Mouse (Mus musculus) erythroblast, embryonic 14.5 days (primary cell): ENCODE measurements around the gene Ms4a10. TPM values are rescaled to one million over a fixed set of nuclear protein-coding genes. Genes with fewer than 3 reads are reported as not detected.

Experiments
- H3K27me3 ChIP-seq: 2 replicates; pipeline ENCODE4 v1.6.1; 2012; ENCODE audit warnings: inconsistent platforms; ENCODE audit not compliant: control insufficient read depth
- H3K36me3 ChIP-seq: 2 replicates; pipeline ENCODE4 v1.6.1; 2012; ENCODE audit warnings: mild to moderate bottlenecking, inconsistent platforms; ENCODE audit not compliant: control insufficient read depth
- H3K4me1 ChIP-seq: 2 replicates; pipeline ENCODE4 v1.6.1; 2012; ENCODE audit warnings: inconsistent platforms; ENCODE audit not compliant: control insufficient read depth
- H3K4me3 ChIP-seq: replicated peaks from 2 replicates; pipeline ENCODE3; 2012; ENCODE audit warnings: moderate library complexity, mild to moderate bottlenecking, inconsistent platforms
- H3K9me3 ChIP-seq: 2 replicates; pipeline ENCODE4 v1.6.1; 2012; ENCODE audit warnings: low read length, inconsistent platforms, mixed read lengths; ENCODE audit not compliant: control insufficient read depth
- GATA1 ChIP-seq: IDR thresholded peaks from 2 replicates; pipeline ENCODE4 v1.6.1; 2012; ENCODE audit warnings: low read length, inconsistent platforms, mixed read lengths
- TAL1 ChIP-seq: IDR thresholded peaks from 3 replicates; pipeline ENCODE4 v1.6.1; 2012; ENCODE audit warnings: low read length, inconsistent platforms, mixed read lengths
- polyA plus RNA-seq: library from polyadenylated mRNA; stranded (reverse); fragments of >175 nt; gene quantifications from 2 replicates; pipeline ENCODE4 v1.2.3, GENCODE M21; 2012

The Ms4a10 gene
- polyA plus RNA-seq, 1 experiment = not detected

DNA sequence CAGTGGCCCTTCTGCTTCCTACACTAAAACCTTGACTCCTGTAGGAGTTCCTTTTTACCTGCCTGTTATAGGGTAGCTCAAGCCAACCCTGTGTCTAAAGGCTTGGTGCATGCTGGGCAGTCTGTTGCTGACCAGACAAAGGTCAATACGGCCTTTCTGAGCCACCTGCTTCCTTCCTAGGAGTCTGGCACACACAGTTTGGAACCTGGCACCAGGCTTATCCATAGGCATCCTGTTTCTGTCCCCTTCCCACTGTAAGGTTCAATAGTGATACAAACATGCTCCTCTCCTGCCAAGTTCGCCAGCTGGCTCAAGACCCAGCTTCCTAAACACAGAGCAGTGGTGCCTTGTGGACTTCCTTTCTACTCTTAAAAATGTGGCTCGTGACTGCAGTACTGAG lies 28.0 kb downstream of the Ms4a10 start:
- Histone ChIP-seq H3K4me3 (peak overlapping the region; percentile 84), H3K36me3 (peaks cover 46% of the 10 kb centered on the region), H3K4me1 (peaks cover 37% of the 10 kb centered on the region), H3K9me3 (no peaks in the 10 kb centered on the region), H3K27me3 (no peaks in the 10 kb centered on the region)
- TF ChIP-seq TAL1 (no peak; the same call in 2 of the 3 replicates), GATA1 (no peak)

GRCm38 (mm10) chr19:10943955-10944354 lies 30.5 kb downstream of the Ms4a10 start:
- H3K9me3 ChIP-seq = no peaks in the 10 kb centered on the region
- no peaks in the 10 kb centered on the region for H3K27me3 ChIP-seq
- H3K4me1 ChIP-seq = peaks cover 50% of the 10 kb centered on the region
- H3K4me3 ChIP-seq = no peak overlapping the region
- H3K36me3 ChIP-seq = peaks cover 47% of the 10 kb centered on the region
- TF ChIP-seq GATA1 = no peak
- TF ChIP-seq TAL1 = no peak

DNA sequence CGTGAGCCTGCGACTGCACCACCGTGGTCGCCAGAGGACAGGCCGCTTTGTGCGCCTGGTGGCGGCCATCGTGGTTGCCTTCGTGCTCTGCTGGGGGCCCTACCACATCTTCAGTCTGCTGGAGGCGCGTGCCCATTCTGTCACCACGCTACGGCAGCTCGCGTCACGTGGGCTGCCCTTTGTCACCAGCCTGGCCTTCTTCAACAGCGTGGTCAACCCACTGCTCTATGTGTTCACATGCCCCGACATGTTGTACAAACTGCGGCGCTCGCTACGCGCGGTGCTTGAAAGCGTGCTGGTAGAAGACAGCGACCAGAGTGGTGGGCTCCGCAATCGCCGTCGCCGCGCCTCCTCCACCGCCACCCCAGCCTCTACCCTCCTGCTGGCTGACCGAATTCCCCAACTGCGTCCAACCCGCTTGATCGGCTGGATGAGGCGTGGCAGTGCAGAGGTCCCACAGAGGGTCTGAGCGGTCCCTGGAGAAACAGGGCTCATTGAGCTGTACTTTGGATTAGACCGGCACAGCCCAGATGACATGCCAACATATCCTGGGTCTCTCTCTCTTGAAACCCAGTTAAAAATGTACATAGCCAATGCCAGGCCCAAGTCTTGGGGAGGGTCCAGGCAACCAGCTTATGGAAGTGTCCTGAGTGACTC lies 33.5 kb downstream of the Ms4a10 start:
- Histone ChIP-seq H3K4me1 (peaks cover 48% of the 10 kb centered on the region), H3K36me3 (peaks cover 40% of the 10 kb centered on the region), H3K4me3 (peak overlapping the region; percentile 62), H3K27me3 (no peaks in the 10 kb centered on the region), H3K9me3 (peaks cover 3% of the 10 kb centered on the region)
- TF ChIP-seq GATA1 (no peak), TAL1 (no peak)

GRCm38 (mm10) chr19:10940097-10940800 lies 34.2 kb downstream of the Ms4a10 start:
- no peaks in the 10 kb centered on the region for H3K27me3 ChIP-seq
- peak overlapping the region; percentile 62 for H3K4me3 ChIP-seq
- H3K36me3 ChIP-seq = peaks cover 38% of the 10 kb centered on the region
- peaks cover 46% of the 10 kb centered on the region for H3K4me1 ChIP-seq
- TF ChIP-seq GATA1 = no peak
- no peak for TF ChIP-seq TAL1
- peaks cover 4% of the 10 kb centered on the region for H3K9me3 ChIP-seq

DNA sequence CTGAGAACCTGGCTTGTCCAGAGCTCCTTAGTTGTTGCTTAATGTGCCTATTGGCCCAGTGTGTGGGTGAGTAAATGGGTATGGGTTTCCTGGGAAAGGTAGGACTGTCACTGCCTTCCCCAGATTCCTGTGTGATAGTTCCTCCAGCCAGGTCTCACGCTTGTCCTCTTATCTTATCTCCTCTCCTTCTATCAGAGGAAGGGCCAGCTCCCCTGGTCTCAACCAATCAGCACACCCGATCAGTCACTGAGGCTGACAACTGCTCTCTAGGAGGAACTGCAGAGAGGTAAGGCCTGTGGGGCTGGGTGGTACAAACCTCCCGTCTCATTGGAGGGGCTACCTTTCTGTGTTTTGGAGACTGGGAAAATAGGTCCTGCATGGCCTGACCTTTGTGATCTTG lies 35.7 kb downstream of the Ms4a10 start:
- Histone ChIP-seq H3K4me1 (peaks cover 43% of the 10 kb centered on the region), H3K9me3 (peaks cover 4% of the 10 kb centered on the region), H3K27me3 (no peaks in the 10 kb centered on the region; the same call in 1 of the 2 replicates), H3K4me3 (no peak overlapping the region), H3K36me3 (peaks cover 23% of the 10 kb centered on the region)
- TF ChIP-seq GATA1 (no peak), TAL1 (no peak)

- peaks cover 4% of the 10 kb centered on the region for H3K9me3 ChIP-seq
- no peaks in the 10 kb centered on the region; the same call in 1 of the 2 replicates for H3K27me3 ChIP-seq
- peaks cover 43% of the 10 kb centered on the region for H3K4me1 ChIP-seq
- TF ChIP-seq GATA1 = no peak
- no peak for TF ChIP-seq TAL1
- H3K4me3 ChIP-seq = no peak within 1 kb of the TSS
- peaks cover 7% of the 10 kb centered on the region for H3K36me3 ChIP-seq
Observed at GRCm38 (mm10) chr19:10937110-10937563, 37.3 kb downstream of the Ms4a10 start, which contains the start of gene Ptgdr2. Gene Ptgdr2 (plus strand): TSS chr19:10937160.

DNA sequence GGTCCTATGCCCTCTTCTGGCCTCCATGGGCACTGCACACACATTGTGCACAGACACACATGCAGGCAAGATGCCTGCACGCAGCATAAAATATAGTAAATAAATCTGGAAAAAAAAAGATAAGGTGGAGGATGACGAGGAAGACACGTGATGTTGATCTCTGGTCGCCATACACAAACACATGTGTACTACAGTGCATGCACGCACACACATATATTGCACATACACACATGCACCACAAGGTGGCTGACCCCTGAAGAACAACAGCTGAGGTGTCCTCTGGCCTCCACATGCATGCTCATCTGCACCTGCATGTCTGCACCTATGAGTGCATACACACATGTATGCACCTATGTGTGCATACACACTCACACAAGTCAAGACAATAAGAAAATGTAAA lies 38.4 kb downstream of the Ms4a10 start:
- Histone ChIP-seq H3K4me3 (no peak overlapping the region), H3K27me3 (no peaks in the 10 kb centered on the region; the same call in 1 of the 2 replicates), H3K36me3 (no peaks in the 10 kb centered on the region), H3K9me3 (peaks cover 4% of the 10 kb centered on the region), H3K4me1 (peaks cover 40% of the 10 kb centered on the region)
- TF ChIP-seq TAL1 (no peak), GATA1 (no peak)

- Histone ChIP-seq H3K4me1 (peaks cover 30% of the 10 kb centered on the region), H3K9me3 (peaks cover 4% of the 10 kb centered on the region), H3K27me3 (no peaks in the 10 kb centered on the region; the same call in 1 of the 2 replicates), H3K4me3 (no peak overlapping the region), H3K36me3 (no peaks in the 10 kb centered on the region)
- TF ChIP-seq TAL1 = no peak
Observed at GRCm38 (mm10) chr19:10935029-10935428, 39.4 kb downstream of the Ms4a10 start.

GRCm38 (mm10) chr19:10930641-10931040 lies 43.8 kb downstream of the Ms4a10 start:
- no peak overlapping the region for H3K4me3 ChIP-seq
- TF ChIP-seq GATA1 (no peak), TAL1 (no peak)
- H3K9me3 ChIP-seq = no peaks in the 10 kb centered on the region
- H3K27me3 ChIP-seq = peaks cover 2% of the 10 kb centered on the region; the same call in 1 of the 2 replicates
- H3K36me3 ChIP-seq = no peaks in the 10 kb centered on the region
- no peaks in the 10 kb centered on the region for H3K4me1 ChIP-seq
